Comparison of ENCODE assay signal across 8 mouse cellular contexts in the genomic region with DNA sequence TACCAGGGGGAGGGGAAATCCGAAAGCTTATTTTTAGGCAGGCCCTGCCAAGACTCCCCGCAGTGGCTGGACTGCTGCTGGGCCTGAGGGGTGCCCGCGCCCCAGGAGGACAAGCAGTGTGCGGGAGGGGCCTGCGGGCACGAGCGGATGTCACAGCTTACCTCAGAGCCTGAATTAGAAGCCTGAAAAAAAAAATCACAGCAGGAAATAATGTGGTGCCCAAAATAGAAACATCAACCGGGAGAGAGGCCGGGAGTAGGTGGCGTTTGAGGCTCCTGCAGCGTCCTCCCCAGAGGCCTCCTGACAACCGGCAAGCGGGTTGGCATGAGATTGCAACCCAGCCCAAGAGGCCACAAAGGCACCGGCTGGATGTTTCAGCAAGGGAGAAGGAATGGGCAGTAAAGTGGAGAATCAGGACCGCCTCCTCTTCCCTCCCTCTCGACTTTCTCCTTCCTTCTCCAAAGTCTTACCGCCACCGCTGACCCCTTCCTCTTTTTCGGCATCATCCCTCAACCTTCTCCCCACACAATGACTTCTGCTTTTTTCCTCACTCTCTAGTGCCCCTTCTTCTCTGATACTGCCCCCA. TPM values are rescaled to one million over a fixed set of nuclear protein-coding genes. Genes with fewer than 3 reads are reported as not detected.
DNase-seq lines count a peak whose midpoint lies in the region; ATAC-seq lines count a peak whose summit lies in the region.

No protein-coding gene starts in this region.

- H3K4me1 ChIP-seq in intestine, embryonic 16.5 days (ENCODE audit: control insufficient read depth, insufficient read depth, low read length): peaks cover 12% of the 10 kb centered on the region; the same call in 1 of the 2 replicates
- peaks cover 10% of the 10 kb centered on the region for H3K4me1 ChIP-seq in limb, embryonic 15.5 days
- peaks cover 8% of the 10 kb centered on the region for H3K4me1 ChIP-seq in midbrain, embryonic 15.5 days

- no peaks in the 10 kb centered on the region for H3K9me3 ChIP-seq in intestine, embryonic 16.5 days (ENCODE audit: control insufficient read depth, low read length)
- no peaks in the 10 kb centered on the region for H3K9me3 ChIP-seq in limb, embryonic 15.5 days
- no peaks in the 10 kb centered on the region for H3K9me3 ChIP-seq in midbrain, embryonic 15.5 days

- peak overlapping the region; percentile 44; the same call in 1 of the 2 replicates for H3K9ac ChIP-seq in intestine, embryonic 16.5 days (ENCODE audit: low read depth, low read length)
- H3K9ac ChIP-seq in limb, embryonic 15.5 days: no peak overlapping the region
- no peak overlapping the region; the same call in 1 of the 2 replicates for H3K9ac ChIP-seq in midbrain, embryonic 15.5 days

- DNase-seq in adrenal gland, adult (ENCODE audit: inconsistent age in 2 of 2, low spot score in 1 of 2): peak; percentile 70 to 87
- no peak for DNase-seq in adrenal gland, postnatal 4 days (ENCODE audit: low spot score in 2 of 2)
- DNase-seq in cerebellum, adult 11-12 months: peak; percentile 27
- no peak for DNase-seq in urinary bladder, postnatal 4 days (ENCODE audit: low spot score in 2 of 2)

- peak overlapping the region; percentile 9 for H3K4me3 ChIP-seq in intestine, embryonic 16.5 days (ENCODE audit: low read length)
- H3K4me3 ChIP-seq in limb, embryonic 15.5 days: peak overlapping the region; percentile 9; the same call in 1 of the 2 replicates
- no peak overlapping the region for H3K4me3 ChIP-seq in midbrain, embryonic 15.5 days

- no peaks in the 10 kb centered on the region for H3K27me3 ChIP-seq in intestine, embryonic 16.5 days (replicated peaks; ENCODE audit: control insufficient read depth, insufficient read depth, low read length)
- H3K27me3 ChIP-seq in limb, embryonic 15.5 days: no peaks in the 10 kb centered on the region
- H3K27me3 ChIP-seq in midbrain, embryonic 15.5 days (replicated peaks): no peaks in the 10 kb centered on the region

- peak; percentile 89 for ATAC-seq in granulocyte monocyte progenitor cell, adult 5-6 weeks (replicated peaks; ENCODE audit: poor library complexity, severe bottlenecking)
- ATAC-seq in intestine, embryonic 16.5 days: peak; percentile 50; the same call in 1 of the 2 replicates
- ATAC-seq in limb, embryonic 15.5 days (ENCODE audit: insufficient number of reproducible peaks, low FRiP score, low TSS enrichment, low read depth): peak; percentile 24; the same call in 1 of the 2 replicates
- no peak for ATAC-seq in midbrain, embryonic 15.5 days (replicated peaks)

- WGBS in intestine, embryonic 16.5 days: 24% methylated on average over 20 of the region's 20 CpGs
- 13% methylated on average over 20 of the region's 20 CpGs for WGBS in limb, embryonic 15.5 days
- WGBS in midbrain, embryonic 15.5 days: 6% methylated on average over 20 of the region's 20 CpGs

- H3K27ac ChIP-seq in intestine, embryonic 16.5 days (ENCODE audit: low read length): peak overlapping the region; percentile 43; the same call in 1 of the 2 replicates
- H3K27ac ChIP-seq in limb, embryonic 15.5 days: peak overlapping the region; percentile 59
- H3K27ac ChIP-seq in midbrain, embryonic 15.5 days: no peak overlapping the region

- H3K4me2 ChIP-seq in intestine, embryonic 16.5 days (ENCODE audit: low read depth, low read length): peak overlapping the region; percentile 31
- peak overlapping the region; percentile 36 for H3K4me2 ChIP-seq in limb, embryonic 15.5 days
- peak overlapping the region; percentile 41 for H3K4me2 ChIP-seq in midbrain, embryonic 15.5 days

- no peaks in the 10 kb centered on the region for H3K36me3 ChIP-seq in intestine, embryonic 16.5 days (ENCODE audit: control insufficient read depth, insufficient read depth, low read length)
- H3K36me3 ChIP-seq in limb, embryonic 15.5 days: no peaks in the 10 kb centered on the region
- H3K36me3 ChIP-seq in midbrain, embryonic 15.5 days (replicated peaks): no peaks in the 10 kb centered on the region

RNA-seq across cellular contexts. Expression of a gene that starts 25.6 kb away (rescaled TPM):
- total RNA-seq in adrenal gland, postnatal 4 days (2021): 100 to 1,000 TPM; 262 to 270 TPM
- total RNA-seq in granulocyte monocyte progenitor cell, adult 5-6 weeks (2014; fragmentation: Nextera tagmentation): 543 and 559 TPM in 2 replicates
- 224 and 356 TPM in 2 replicates for total RNA-seq in granulocyte monocyte progenitor cell, adult 5-6 weeks (2017)
- 277 and 288 TPM in 2 replicates for polyA plus RNA-seq in intestine, embryonic 16.5 days (2015; fragmentation: Nextera tagmentation; extraction: Ambion mirVana)
- 278 and 282 TPM in 2 replicates for polyA plus RNA-seq in limb, embryonic 15.5 days (2015; fragmentation: Nextera tagmentation; extraction: Ambion mirVana)
- 176 and 183 TPM in 2 replicates for polyA plus RNA-seq in midbrain, embryonic 15.5 days (2015; fragmentation: Nextera tagmentation; extraction: Ambion mirVana)

RNA-seq across cellular contexts. Expression of a gene that starts 43.5 kb away (rescaled TPM):
- total RNA-seq in adrenal gland, postnatal 4 days (2021): 10 to 100 TPM; 26.6 to 27.6 TPM
- total RNA-seq in granulocyte monocyte progenitor cell, adult 5-6 weeks (2014; fragmentation: Nextera tagmentation): 13.8 and 19.2 TPM in 2 replicates
- total RNA-seq in granulocyte monocyte progenitor cell, adult 5-6 weeks (2017): 18.0 and 20.3 TPM in 2 replicates
- polyA plus RNA-seq in intestine, embryonic 16.5 days (2015; fragmentation: Nextera tagmentation; extraction: Ambion mirVana): 14.8 and 18.7 TPM in 2 replicates
- 21.8 and 23.3 TPM in 2 replicates for polyA plus RNA-seq in limb, embryonic 15.5 days (2015; fragmentation: Nextera tagmentation; extraction: Ambion mirVana)
- 27.8 and 27.9 TPM in 2 replicates for polyA plus RNA-seq in midbrain, embryonic 15.5 days (2015; fragmentation: Nextera tagmentation; extraction: Ambion mirVana)

RNA-seq across cellular contexts. Expression of a gene that starts 44.3 kb away (rescaled TPM):
- 10 to 100 TPM; 34.7 to 39.1 TPM for total RNA-seq in adrenal gland, postnatal 4 days (2021)
- 32.1 and 37.3 TPM in 2 replicates for total RNA-seq in granulocyte monocyte progenitor cell, adult 5-6 weeks (2014; fragmentation: Nextera tagmentation)
- 45.1 and 53.4 TPM in 2 replicates for total RNA-seq in granulocyte monocyte progenitor cell, adult 5-6 weeks (2017)
- 22.0 and 25.0 TPM in 2 replicates for polyA plus RNA-seq in intestine, embryonic 16.5 days (2015; fragmentation: Nextera tagmentation; extraction: Ambion mirVana)
- 30.2 and 30.8 TPM in 2 replicates for polyA plus RNA-seq in limb, embryonic 15.5 days (2015; fragmentation: Nextera tagmentation; extraction: Ambion mirVana)
- 36.2 and 37.0 TPM in 2 replicates for polyA plus RNA-seq in midbrain, embryonic 15.5 days (2015; fragmentation: Nextera tagmentation; extraction: Ambion mirVana)

Comparison
In these comparisons a context has a peak if more than half of its experiments do, and no peak if none do; other contexts are left out.
1. DNase-seq: peak in adrenal gland, adult (2 of 2) and cerebellum, adult 11-12 months (single experiment); none in adrenal gland, postnatal 4 days (0 of 2) and urinary bladder, postnatal 4 days (0 of 2).
2. Peak in every context shown above with its lines, with median percentiles within 50 percentile points of each other: H3K4me2 ChIP-seq.